Comparison of ENCODE assay signal across 24 mouse cellular contexts in the genomic region with DNA sequence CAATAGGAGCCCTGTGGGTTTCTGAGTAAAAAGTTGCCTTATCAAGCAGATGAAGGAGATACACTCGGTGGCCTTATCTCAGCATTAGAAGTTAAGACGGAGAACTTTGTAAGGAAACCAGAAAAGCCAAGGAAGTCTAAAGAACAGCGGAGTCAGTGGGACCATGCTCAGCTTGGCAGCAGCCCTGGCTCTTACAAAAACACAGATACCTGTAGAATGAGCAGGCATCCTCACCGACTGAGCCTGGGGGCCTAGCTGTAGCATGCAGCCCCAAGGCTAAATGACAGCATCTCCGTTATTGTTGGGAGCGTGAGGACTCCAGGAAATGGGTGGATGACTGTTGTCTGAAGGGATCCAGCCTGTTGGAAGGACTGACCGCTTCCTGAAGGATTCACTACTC. TPM values are rescaled to one million over a fixed set of nuclear protein-coding genes. Genes with fewer than 3 reads are reported as not detected.
DNase-seq lines count a peak whose midpoint lies in the region; ATAC-seq and TF ChIP-seq lines count a peak whose summit lies in the region.
"Had no signal": no experiment of that assay in that cellular context is flagged by ENCODE, and none has a peak within 500 bp of the region (broad histone marks: within the 10 kb centered on the region; RNA-seq: fewer than 3 reads in every experiment).

No protein-coding gene starts in this region.

- H3K27me3 ChIP-seq in heart, embryonic 16.5 days (ENCODE audit: control insufficient read depth, insufficient read depth, low read length), result no peaks in the 10 kb centered on the region
- H3K27me3 ChIP-seq in spleen, adult 2 months (ENCODE audit: control insufficient read depth, insufficient read depth, low read length), result no peaks in the 10 kb centered on the region
- no peaks in the 10 kb centered on the region for H3K27me3 ChIP-seq in stomach, postnatal 0 days (ENCODE audit: control insufficient read depth, insufficient read depth, low read length)
- H3K27me3 ChIP-seq: hindbrain, embryonic 15.5 days; limb, embryonic 12.5 days had no signal

- H3K9me3 ChIP-seq in heart, embryonic 16.5 days (replicated peaks; ENCODE audit: control insufficient read depth, low read length), result no peaks in the 10 kb centered on the region
- H3K9me3 ChIP-seq in stomach, postnatal 0 days (ENCODE audit: control insufficient read depth, low read length), result no peaks in the 10 kb centered on the region
- H3K9me3 ChIP-seq: hindbrain, embryonic 15.5 days; limb, embryonic 12.5 days had no signal

- no peak overlapping the region for H3K9ac ChIP-seq in heart, embryonic 16.5 days (ENCODE audit: low read length)
- H3K9ac ChIP-seq in stomach, postnatal 0 days (ENCODE audit: low read length), result no peak overlapping the region
- H3K9ac ChIP-seq: hindbrain, embryonic 15.5 days; limb, embryonic 12.5 days had no signal

- TF ChIP-seq EP300 in stomach, postnatal 0 days (optimal IDR thresholded peaks at IDR 0.05), result no peak

- H3K36me3 ChIP-seq in heart, embryonic 16.5 days (ENCODE audit: control insufficient read depth, insufficient read depth), result no peaks in the 10 kb centered on the region
- H3K36me3 ChIP-seq in spleen, adult 2 months (ENCODE audit: control insufficient read depth, insufficient read depth, low read length), result 0 out of 2 replicates have a peak, but pooled peaks cover 1% of the 10 kb centered on the region
- H3K36me3 ChIP-seq in stomach, postnatal 0 days (ENCODE audit: control insufficient read depth, insufficient read depth, low read length), result no peaks in the 10 kb centered on the region
- H3K36me3 ChIP-seq: hindbrain, embryonic 15.5 days; limb, embryonic 12.5 days had no signal

- DNase-seq in heart, postnatal 36 days, result no peak
- DNase-seq in spleen, adult 2 months (ENCODE audit: low read depth in 1 of 2, low spot score in 2 of 2), result no peak
- no peak for DNase-seq in spleen, postnatal 36 days (ENCODE audit: low spot score in 2 of 2)
- no peak for DNase-seq in stomach, postnatal 0 days (ENCODE audit: low spot score)
- DNase-seq in T-cell, adult 2 months (ENCODE audit: low spot score), result no peak
- DNase-seq in left cerebral cortex, postnatal 25 days (ENCODE audit: low spot score in 2 of 2), result no peak
- DNase-seq: cerebellum, adult 11 months; cerebellum, postnatal 10 days; embryo, embryonic 11 days; gastrocnemius, postnatal 25 days; heart, postnatal 4 days; lung, adult 18-20 months; midbrain, embryonic 14.5 days; right cerebral cortex, postnatal 25 days had no signal

- H3K4me3 ChIP-seq in heart, embryonic 16.5 days (ENCODE audit: low read length), result no peak overlapping the region
- no peak overlapping the region for H3K4me3 ChIP-seq in spleen, adult 2 months (ENCODE audit: extremely low read depth, insufficient read depth, insufficient read length)
- peak overlapping the region; percentile 0 for H3K4me3 ChIP-seq in bone marrow, adult 2 months (replicated peaks; ENCODE audit: control insufficient read depth, low read depth, low read length)
- H3K4me3 ChIP-seq in stomach, postnatal 0 days (ENCODE audit: low read depth, low read length), result no peak overlapping the region
- H3K4me3 ChIP-seq: hindbrain, embryonic 15.5 days; limb, embryonic 12.5 days had no signal

- intact Hi-C loops in heart, postnatal 36 days (cut with DNase I), result no loop called here
- intact Hi-C loops in left cerebral cortex, postnatal 25 days (cut with DNase I), result no loop called here

- no peak for TF ChIP-seq POLR2A in spleen, adult 2 months (IDR thresholded peaks at IDR 0.05; ENCODE audit: low read depth, low read length)
- no peak for TF ChIP-seq POLR2A in bone marrow, adult 2 months (IDR thresholded peaks at IDR 0.05; ENCODE audit: borderline replicate concordance, control insufficient read depth, low read depth, low read length)

- H3K27ac ChIP-seq in heart, embryonic 16.5 days (ENCODE audit: low read length), result peak overlapping the region; percentile 62; the same call in 1 of the 2 replicates
- H3K27ac ChIP-seq in spleen, adult 2 months (ENCODE audit: insufficient read depth, low read length), result peak overlapping the region; percentile 68
- H3K27ac ChIP-seq in bone marrow, adult 2 months (ENCODE audit: control insufficient read depth, insufficient read depth, low read depth, low read length, poor library complexity), result peak overlapping the region; percentile 37
- 0 out of 2 replicates have a peak overlapping the region, but pooled peaks have one; percentile 2 for H3K27ac ChIP-seq in stomach, postnatal 0 days (replicated peaks)
- H3K27ac ChIP-seq: hindbrain, embryonic 15.5 days; kidney, postnatal 0 days; limb, embryonic 12.5 days had no signal

- no peak for ATAC-seq in heart, embryonic 16.5 days (replicated peaks; ENCODE audit: extremely low read depth, insufficient read depth, low FRiP score)
- ATAC-seq in stomach, postnatal 0 days (ENCODE audit: low FRiP score, low TSS enrichment), result no peak
- ATAC-seq: forebrain, embryonic 16.5 days had no signal

- H3K4me1 ChIP-seq in heart, embryonic 16.5 days (ENCODE audit: control insufficient read depth, insufficient read depth, low read length), result peaks cover 5% of the 10 kb centered on the region; the same call in 1 of the 2 replicates
- H3K4me1 ChIP-seq in spleen, adult 2 months (ENCODE audit: control insufficient read depth, insufficient read depth, insufficient read length), result peaks cover 18% of the 10 kb centered on the region; the same call in 1 of the 2 replicates
- peaks cover 11% of the 10 kb centered on the region; the same call in 1 of the 2 replicates for H3K4me1 ChIP-seq in bone marrow, adult 2 months (ENCODE audit: control insufficient read depth, insufficient read depth, low read length)
- 0 out of 2 replicates have a peak, but pooled peaks cover 2% of the 10 kb centered on the region for H3K4me1 ChIP-seq in stomach, postnatal 0 days (replicated peaks; ENCODE audit: control insufficient read depth, insufficient read depth)
- H3K4me1 ChIP-seq: hindbrain, embryonic 15.5 days; limb, embryonic 12.5 days had no signal

- H3K4me2 ChIP-seq in heart, embryonic 16.5 days (ENCODE audit: low read depth, low read length), result no peak overlapping the region
- H3K4me2 ChIP-seq in stomach, postnatal 0 days (replicated peaks; ENCODE audit: low read depth), result no peak overlapping the region
- H3K4me2 ChIP-seq: heart, embryonic 11.5 days; hindbrain, embryonic 15.5 days; limb, embryonic 12.5 days had no signal

- 52% methylated on average over 7 of the region's 7 CpGs for WGBS in heart, embryonic 16.5 days
- whole genome bisulfite sequencing in spleen, adult 2 months, result 75% methylated on average over 7 of the region's 7 CpGs
- WGBS in bone marrow, adult 2 months, result 60% methylated on average over 7 of the region's 7 CpGs
- WGBS in stomach, postnatal 0 days, result 67% methylated on average over 7 of the region's 7 CpGs

- TF ChIP-seq CTCF in spleen, adult 2 months (IDR thresholded peaks at IDR 0.05; ENCODE audit: extremely low read depth, insufficient read depth, insufficient read length, insufficient replicate concordance), result no peak
- no peak for TF ChIP-seq CTCF in bone marrow, adult 2 months (IDR thresholded peaks at IDR 0.05; ENCODE audit: control insufficient read depth, insufficient read depth, low read length)
- no peak for TF ChIP-seq CTCF in stomach, postnatal 0 days (IDR thresholded peaks at IDR 0.05; ENCODE audit: low read depth)

RNA-seq across cellular contexts. Expression of gene Lcp1, which starts 44.9 kb away (rescaled TPM):
- 32.7 and 47.5 TPM in 2 replicates for polyA plus RNA-seq in heart, embryonic 16.5 days (2015; fragmentation: Nextera tagmentation; extraction: Ambion mirVana)
- 10 to 100 TPM; 12.6 to 13.8 TPM for total RNA-seq in heart, postnatal 36 days (2021)
- polyA plus RNA-seq in spleen, adult 2 months (2012; rRNA removed), result 62.6 and 72.9 TPM in 2 replicates
- 67.5 and 169 TPM in 2 replicates for polyA plus RNA-seq in bone marrow, adult 2 months (2011; ENCODE audit: insufficient read depth, insufficient read length, low replicate concordance, missing spikeins)
- 28.9 and 30.5 TPM in 2 replicates for polyA plus RNA-seq in stomach, postnatal 0 days (2015; fragmentation: Nextera tagmentation; extraction: Ambion mirVana)
- 1 to 10 TPM; 7.3 to 7.9 TPM for total RNA-seq in left cerebral cortex, postnatal 25 days (2021)

RNA-seq across cellular contexts. Expression of gene Lrrc63, which starts 45.1 kb away (rescaled TPM):
- polyA plus RNA-seq in heart, embryonic 16.5 days (2015; fragmentation: Nextera tagmentation; extraction: Ambion mirVana), result 0.07 TPM in 2 replicates
- not detected for total RNA-seq in heart, postnatal 36 days (2021)
- 0.04 TPM in 1 of 2 replicates, not detected in the other for polyA plus RNA-seq in spleen, adult 2 months (2012; rRNA removed)
- not detected in 2 replicates for polyA plus RNA-seq in bone marrow, adult 2 months (2011; ENCODE audit: insufficient read depth, insufficient read length, low replicate concordance, missing spikeins)
- polyA plus RNA-seq in stomach, postnatal 0 days (2015; fragmentation: Nextera tagmentation; extraction: Ambion mirVana), result 0.04 TPM in 1 of 2 replicates, not detected in the other
- total RNA-seq in left cerebral cortex, postnatal 25 days (2021), result not detected
- total RNA-seq: adrenal gland, adult 2 months; gastrocnemius, postnatal 25 days; heart, postnatal 4 days; layer of hippocampus, postnatal 14 days had no signal
- polyA plus RNA-seq: adrenal gland, adult 2 months; embryonic facial prominence, embryonic 14.5 days; forebrain, embryonic 16.5 days; heart, embryonic 11.5 days; hindbrain, embryonic 15.5 days; kidney, postnatal 0 days; midbrain, embryonic 14.5 days had no signal

Comparison
In these comparisons a context has a peak if more than half of its experiments do, and no peak if none do; other contexts are left out.
1. H3K27ac ChIP-seq: peak in every context shown above with its lines; median percentile 68 in spleen, adult 2 months; 62 in heart, embryonic 16.5 days; 37 in bone marrow, adult 2 months; 2 in stomach, postnatal 0 days.